Mouse (Mus musculus) hindbrain, embryonic 15.5 days (tissue): ENCODE data around the gene Arl15. TPM values are rescaled to one million over a fixed set of nuclear protein-coding genes. Genes with fewer than 3 reads are reported as not detected.

Experiments
- ATAC-seq: fragments of 200-750 bp; cut with Nextera tagmentation; 2 replicates; pipeline ENCODE4 v1.8.0; 2017; ENCODE audit warnings: low read depth, moderate number of reproducible peaks, moderate TSS enrichment; ENCODE audit not compliant: low FRiP score
- H3K27ac ChIP-seq: fragments of 300-500 bp; sonication (generic); replicated peaks from 2 replicates; pipeline ENCODE4 v1.5.1; 2015; ENCODE audit warnings: mild to moderate bottlenecking, inconsistent platforms
- H3K27me3 ChIP-seq: fragments of 300-500 bp; sonication (generic); 2 replicates; pipeline ENCODE4 v1.6.1; 2015; ENCODE audit warnings: control low read depth, inconsistent platforms
- H3K36me3 ChIP-seq: fragments of 300-500 bp; sonication (generic); 2 replicates; pipeline ENCODE4 v1.6.1; 2015; ENCODE audit warnings: control low read depth, inconsistent platforms
- H3K4me1 ChIP-seq: fragments of 300-500 bp; sonication (generic); replicated peaks from 2 replicates; pipeline ENCODE4 v1.6.1; 2015; ENCODE audit warnings: control low read depth, inconsistent platforms
- H3K4me2 ChIP-seq: fragments of 300-500 bp; sonication (generic); 2 replicates; pipeline ENCODE4 v1.6.1; 2015; ENCODE audit warnings: moderate library complexity, mild to moderate bottlenecking, inconsistent platforms
- H3K4me3 ChIP-seq: fragments of 300-500 bp; sonication (generic); 2 replicates; pipeline ENCODE4 v1.5.1; 2015; ENCODE audit warnings: mild to moderate bottlenecking, inconsistent platforms
- H3K9ac ChIP-seq: fragments of 300-500 bp; sonication (generic); 2 replicates; pipeline ENCODE4 v1.6.1; 2015; ENCODE audit warnings: inconsistent platforms
- H3K9me3 ChIP-seq: fragments of 300-500 bp; sonication (generic); 2 replicates; pipeline ENCODE4 v1.6.1; 2016; ENCODE audit warnings: control low read depth, inconsistent platforms
- WGBS: fragments of 180-500 bp; shearing (Covaris S2); methylation state at CpG from one replicate; pipeline ENCODE4 v1.1.7; 2015; 5-methylcytosine and 5-hydroxymethylcytosine counted together
- polyA plus RNA-seq: library from polyadenylated mRNA; unstranded; fragments of >200 nt; fragmentation: Nextera tagmentation; extraction: Ambion mirVana; gene quantifications from 2 replicates; pipeline ENCODE4 v1.2.1, GENCODE M21; 2015

Arl15 gene
- polyA plus RNA-seq, 1 experiment from 2014 or later: 13.8 TPM

- ATAC-seq: no peak
- Histone ChIP-seq H3K36me3 (no peaks in the 10 kb centered on the region), H3K27me3 (no peaks in the 10 kb centered on the region), H3K4me2 (no peak overlapping the region), H3K4me1 (peaks cover 8% of the 10 kb centered on the region), H3K27ac (no peak overlapping the region), H3K9me3 (no peaks in the 10 kb centered on the region), H3K9ac (no peak overlapping the region), H3K4me3 (no peak overlapping the region)
- WGBS: 59% methylated on average over 9 of the region's 9 CpGs
Measured at GRCm38 (mm10) chr13:114158111-114158730, 363.9 kb downstream of the Arl15 start.

GRCm38 (mm10) chr13:114159634-114160391 is 365.5 kb downstream of the Arl15 start:
- no peaks in the 10 kb centered on the region for H3K36me3 ChIP-seq
- no peak overlapping the region for H3K4me2 ChIP-seq
- 68% methylated on average over 13 of the region's 13 CpGs for WGBS
- H3K9me3 ChIP-seq: no peaks in the 10 kb centered on the region
- H3K27me3 ChIP-seq: no peaks in the 10 kb centered on the region
- H3K9ac ChIP-seq: no peak overlapping the region
- H3K4me1 ChIP-seq: peaks cover 8% of the 10 kb centered on the region
- H3K27ac ChIP-seq: no peak overlapping the region
- no peak for ATAC-seq
- no peak overlapping the region for H3K4me3 ChIP-seq

GRCm38 (mm10) chr13:114162753-114163152 is 368.4 kb downstream of the Arl15 start:
- Histone ChIP-seq H3K27ac (no peak overlapping the region), H3K36me3 (no peaks in the 10 kb centered on the region), H3K4me1 (0 out of 2 replicates have a peak, but pooled peaks cover 13% of the 10 kb centered on the region), H3K27me3 (no peaks in the 10 kb centered on the region), H3K9ac (no peak overlapping the region), H3K4me2 (no peak overlapping the region), H3K4me3 (no peak overlapping the region), H3K9me3 (no peaks in the 10 kb centered on the region)
- whole genome bisulfite sequencing: 83% methylated on average over 4 of the region's 4 CpGs
- ATAC-seq: no peak

- Histone ChIP-seq H3K9ac (no peak overlapping the region), H3K9me3 (no peaks in the 10 kb centered on the region), H3K4me3 (no peak overlapping the region), H3K36me3 (no peaks in the 10 kb centered on the region), H3K27me3 (no peaks in the 10 kb centered on the region), H3K27ac (no peak overlapping the region), H3K4me1 (0 out of 2 replicates have a peak, but pooled peaks cover 9% of the 10 kb centered on the region), H3K4me2 (no peak overlapping the region)
- WGBS: 76% methylated on average over 7 of the region's 7 CpGs
- ATAC-seq: no peak
Measured at GRCm38 (mm10) chr13:114165616-114166015, 371.3 kb downstream of the Arl15 start.

GRCm38 (mm10) chr13:114166439-114167183 is 372.3 kb downstream of the Arl15 start:
- Histone ChIP-seq H3K9ac (no peak overlapping the region), H3K4me1 (0 out of 2 replicates have a peak, but pooled peaks cover 9% of the 10 kb centered on the region), H3K9me3 (no peaks in the 10 kb centered on the region), H3K4me2 (no peak overlapping the region), H3K36me3 (no peaks in the 10 kb centered on the region), H3K27ac (no peak overlapping the region), H3K4me3 (no peak overlapping the region), H3K27me3 (no peaks in the 10 kb centered on the region)
- WGBS: 54% methylated on average over 12 of the region's 12 CpGs
- peak; percentile 38; the same call in 1 of the 2 replicates for ATAC-seq

- 83% methylated on average over 5 of the region's 5 CpGs for WGBS
Measured at GRCm38 (mm10) chr13:114170061-114170460, 375.8 kb downstream of the Arl15 start.

GRCm38 (mm10) chr13:114171465-114171864 is 377.2 kb downstream of the Arl15 start:
- Histone ChIP-seq H3K9ac (no peak overlapping the region), H3K4me2 (no peak overlapping the region), H3K27ac (no peak overlapping the region), H3K36me3 (no peaks in the 10 kb centered on the region), H3K27me3 (no peaks in the 10 kb centered on the region), H3K4me3 (no peak overlapping the region), H3K4me1 (0 out of 2 replicates have a peak, but pooled peaks cover 7% of the 10 kb centered on the region), H3K9me3 (no peaks in the 10 kb centered on the region)
- 89% methylated on average over 5 of the region's 5 CpGs for WGBS
- no peak for ATAC-seq

More at GRCm38 (mm10) chr13:114170061-114170460, 375.8 kb downstream of the Arl15 start:
- no peak overlapping the region for H3K4me3 ChIP-seq
- ATAC-seq: no peak
- H3K9ac ChIP-seq: no peak overlapping the region
- no peak overlapping the region for H3K27ac ChIP-seq
- no peaks in the 10 kb centered on the region for H3K36me3 ChIP-seq
- no peaks in the 10 kb centered on the region for H3K9me3 ChIP-seq
- H3K27me3 ChIP-seq: no peaks in the 10 kb centered on the region
- 0 out of 2 replicates have a peak, but pooled peaks cover 9% of the 10 kb centered on the region for H3K4me1 ChIP-seq
- no peak overlapping the region for H3K4me2 ChIP-seq

GRCm38 (mm10) chr13:114188107-114188506 is 393.8 kb downstream of the Arl15 start:
- Histone ChIP-seq H3K4me2 (no peak overlapping the region), H3K27me3 (no peaks in the 10 kb centered on the region), H3K27ac (no peak overlapping the region), H3K4me3 (no peak overlapping the region), H3K4me1 (no peaks in the 10 kb centered on the region), H3K9me3 (no peaks in the 10 kb centered on the region), H3K9ac (no peak overlapping the region), H3K36me3 (no peaks in the 10 kb centered on the region)
- ATAC-seq: no peak
- 96% methylated on average over 7 of the region's 7 CpGs for WGBS

- Histone ChIP-seq H3K27me3 (no peaks in the 10 kb centered on the region), H3K36me3 (no peaks in the 10 kb centered on the region), H3K4me2 (no peak overlapping the region), H3K9me3 (no peaks in the 10 kb centered on the region), H3K9ac (no peak overlapping the region), H3K4me1 (no peaks in the 10 kb centered on the region), H3K4me3 (no peak overlapping the region), H3K27ac (no peak overlapping the region)
- WGBS: 90% methylated on average over 7 of the region's 7 CpGs
- ATAC-seq: no peak
Measured at GRCm38 (mm10) chr13:114188801-114189200, 394.5 kb downstream of the Arl15 start.

GRCm38 (mm10) chr13:114189441-114189840 is 395.1 kb downstream of the Arl15 start:
- 66% methylated on average over 6 of the region's 6 CpGs for WGBS
- Histone ChIP-seq H3K4me1 (no peaks in the 10 kb centered on the region), H3K4me2 (no peak overlapping the region), H3K9ac (no peak overlapping the region), H3K4me3 (no peak overlapping the region), H3K9me3 (no peaks in the 10 kb centered on the region), H3K27me3 (no peaks in the 10 kb centered on the region), H3K36me3 (no peaks in the 10 kb centered on the region), H3K27ac (no peak overlapping the region)
- no peak for ATAC-seq

- H3K4me3 ChIP-seq: no peak overlapping the region
- H3K27me3 ChIP-seq: no peaks in the 10 kb centered on the region
- H3K4me1 ChIP-seq: no peaks in the 10 kb centered on the region
- no peaks in the 10 kb centered on the region for H3K36me3 ChIP-seq
- H3K4me2 ChIP-seq: no peak overlapping the region
- WGBS: 85% methylated on average over 10 of the region's 10 CpGs
- ATAC-seq: no peak
- H3K9ac ChIP-seq: no peak overlapping the region
- H3K9me3 ChIP-seq: no peaks in the 10 kb centered on the region
- no peak overlapping the region for H3K27ac ChIP-seq
Measured at GRCm38 (mm10) chr13:114190898-114191297, 396.6 kb downstream of the Arl15 start.
